Mouse (Mus musculus) ES-E14 (cell line): ENCODE measurements around the gene Zfp780b. TPM values are rescaled to one million over a fixed set of nuclear protein-coding genes. Genes with fewer than 3 reads are reported as not detected.
"Not testable (repeated sequence)": the region's sequence is repeated elsewhere in the genome, so short reads cannot be mapped to it uniquely, and the experiment has no call there.

Experiments
- DNase-seq: peaks from one replicate; pipeline ENCODE4 v3.0.0-alpha.2; 2013; ENCODE audit warnings: low read depth, low spot score
- H3K27ac ChIP-seq: 2 replicates; pipeline ENCODE4 v1.5.1; 2012; ENCODE audit warnings: low read depth, mild to moderate bottlenecking, low read length, moderate library complexity, mixed read lengths; ENCODE audit not compliant: poor library complexity, insufficient read depth, severe bottlenecking
- H3K36me3 ChIP-seq: 2 replicates; pipeline ENCODE4 v1.6.1; 2012; ENCODE audit warnings: mild to moderate bottlenecking, low read length, moderate library complexity, mixed read lengths; ENCODE audit not compliant: control insufficient read depth, poor library complexity, insufficient read depth, severe bottlenecking
- H3K4me1 ChIP-seq, 2 experiments: fragments of 150-350 bp in 1 of 2; sonication (generic) in 1 of 2; 2 replicates each; pipeline ENCODE4 v1.6.1; 2012; ENCODE audit warnings: low read length in 2 of 2, mild to moderate bottlenecking in 1 of 2, mixed read lengths in 1 of 2; ENCODE audit not compliant: control insufficient read depth in 2 of 2, insufficient read depth in 2 of 2, poor library complexity in 1 of 2
- H3K4me3 ChIP-seq, 2 experiments: fragments of 150-350 bp in 1 of 2; sonication (generic) in 1 of 2; 2 replicates each; pipeline ENCODE4 v1.5.1; 2012; ENCODE audit warnings: low read length in 2 of 2, low read depth in 1 of 2, mild to moderate bottlenecking in 1 of 2, mixed read lengths in 1 of 2; ENCODE audit not compliant: insufficient read depth in 1 of 2, poor library complexity in 1 of 2, severe bottlenecking in 1 of 2
- H3K9ac ChIP-seq: 2 replicates; pipeline ENCODE4 v1.6.1; 2012; ENCODE audit warnings: low read depth, mild to moderate bottlenecking, low read length, mixed read lengths; ENCODE audit not compliant: poor library complexity, insufficient read depth, severe bottlenecking
- H3K9me3 ChIP-seq: fragments of 150-350 bp; sonication (generic); 2 replicates; pipeline ENCODE4 v1.6.1; 2012; ENCODE audit warnings: low read depth, mild to moderate bottlenecking, low read length; ENCODE audit not compliant: control insufficient read depth, insufficient read depth
- CHD2 ChIP-seq: IDR thresholded peaks from 2 replicates; pipeline ENCODE4 v1.6.1; 2014; ENCODE audit warnings: mild to moderate bottlenecking, low read depth, low read length, inconsistent platforms
- HCFC1 ChIP-seq: IDR thresholded peaks from 2 replicates; pipeline ENCODE4 v1.6.1; 2012; ENCODE audit warnings: low read length, inconsistent platforms, borderline replicate concordance; ENCODE audit not compliant: insufficient read depth
- MAFK ChIP-seq: IDR thresholded peaks from 2 replicates; pipeline ENCODE4 v1.6.1; 2014; ENCODE audit warnings: mild to moderate bottlenecking, low read depth, low read length, inconsistent platforms; ENCODE audit not compliant: insufficient read depth
- ZC3H11A ChIP-seq: IDR thresholded peaks from 2 replicates; pipeline ENCODE4 v1.6.1; 2012; ENCODE audit warnings: low read depth, mild to moderate bottlenecking, inconsistent platforms, low read length, borderline replicate concordance
- ZNF384 ChIP-seq: IDR thresholded peaks from 2 replicates; pipeline ENCODE4 v1.6.1; 2012; ENCODE audit warnings: low read depth, low read length, inconsistent platforms
- in situ Hi-C, 2 experiments: fragments of 600-800 bp; cut with MboI; formaldehyde crosslinking; loops; one replicate each; pipeline ENCODE4 v1.15.1; 2025; ENCODE audit warnings: low sequenced_read_pairs in 2 of 2, inconsistent platforms in 1 of 2; ENCODE audit not compliant: unreplicated experiment in 2 of 2
- total RNA-seq: library from RNA; depleted of rRNA; stranded (reverse); fragments of 300-350 nt; gene quantifications from 2 replicates; pipeline ENCODE4 v1.2.3, GENCODE M21; 2012; rRNA removed

The Zfp780b gene
- total RNA-seq, 1 experiment = 12.4 TPM

- Histone ChIP-seq H3K4me1 (peaks cover 0 to 2% of the 10 kb centered on the region in 2 experiments; a peak in 1 of 4 replicates), H3K9me3 (no peaks in the 10 kb centered on the region), H3K36me3 (no peaks in the 10 kb centered on the region), H3K4me3 (peak within 1 kb of the TSS; percentile 87 to 93), H3K27ac (no peak within 1 kb of the TSS), H3K9ac (peak within 1 kb of the TSS; percentile 83)
- TF ChIP-seq ZC3H11A (no peak), CHD2 (no peak), ZNF384 (no peak), MAFK (no peak), HCFC1 (no peak)
- peak; percentile 40 for DNase-seq
- in situ Hi-C loops = no loop called here
Observed at GRCm38 (mm10) chr7:27928818-27929695, 49.9 kb downstream of the Zfp780b start, which contains the start of gene Zfp974. Gene Zfp974 (minus strand): TSS chr7:27929460.

- H3K9me3 ChIP-seq, H3K36me3 ChIP-seq, H3K27ac ChIP-seq, in situ Hi-C loops, H3K9ac ChIP-seq, H3K4me1 ChIP-seq, DNase-seq, H3K4me3 ChIP-seq: not testable (repeated sequence)
Observed at GRCm38 (mm10) chr7:27927041-27927440, 51.9 kb downstream of the Zfp780b start.

- H3K9me3 ChIP-seq, H3K27ac ChIP-seq, in situ Hi-C loops, H3K9ac ChIP-seq, H3K36me3 ChIP-seq, H3K4me1 ChIP-seq, H3K4me3 ChIP-seq, DNase-seq: not testable (repeated sequence)
Observed at GRCm38 (mm10) chr7:27910952-27911351, 68.0 kb downstream of the Zfp780b start.

Other genes starting within 250 kb of the Zfp780b start
- 11.0 and 12.0 TPM in 2 replicates for gene Zfp60, start 247.8 kb downstream of the Zfp780b start, total RNA-seq
- gene Zfp626, start 172.0 kb downstream of the Zfp780b start, total RNA-seq = 6.8 and 9.3 TPM in 2 replicates
- gene Zfp59, start 140.6 kb downstream of the Zfp780b start, total RNA-seq = 14.5 and 16.3 TPM in 2 replicates
- gene Zfp607a, start 121.6 kb downstream of the Zfp780b start, total RNA-seq = 3.8 and 3.9 TPM in 2 replicates
- gene Zfp974, start 49.7 kb downstream of the Zfp780b start, total RNA-seq = 3.5 and 3.8 TPM in 2 replicates
- 21.6 and 24.0 TPM in 2 replicates for gene Zfp850, start 34.9 kb upstream of the Zfp780b start, total RNA-seq
- gene Psmc4, start 70.9 kb upstream of the Zfp780b start, total RNA-seq = 211 and 287 TPM in 2 replicates
- 0.85 and 1.2 TPM in 2 replicates for gene Fcgbp, start 92.1 kb upstream of the Zfp780b start, total RNA-seq
- 0.85 and 1.4 TPM in 2 replicates for gene 9530053A07Rik, start 150.3 kb upstream of the Zfp780b start, total RNA-seq
- gene Fbl, start 190.5 kb upstream of the Zfp780b start, total RNA-seq = 150 and 189 TPM in 2 replicates
- gene Dyrk1b, start 200.3 kb upstream of the Zfp780b start, total RNA-seq = 3.9 and 6.3 TPM in 2 replicates